Mouse (Mus musculus) olfactory bulb, adult 2 months (tissue): ENCODE measurements around the gene 4930513O06Rik. TPM values are rescaled to one million over a fixed set of nuclear protein-coding genes. Genes with fewer than 3 reads are reported as not detected.

ENCODE experiments used
- H3K27ac ChIP-seq: fragments of 200-500 bp; 2 replicates; pipeline ENCODE4 v1.5.1; 2012; ENCODE audit warnings: low read depth, low read length; ENCODE audit not compliant: insufficient read depth
- H3K4me1 ChIP-seq: fragments of 200-500 bp; 2 replicates; pipeline ENCODE4 v1.6.1; 2012; ENCODE audit warnings: low read length; ENCODE audit not compliant: control insufficient read depth, insufficient read depth
- H3K4me3 ChIP-seq: fragments of 200-500 bp; 2 replicates; pipeline ENCODE4 v1.5.1; 2012; ENCODE audit warnings: mild to moderate bottlenecking, low read depth, low read length, moderate library complexity; ENCODE audit not compliant: insufficient read depth
- CTCF ChIP-seq: fragments of 200-500 bp; IDR thresholded peaks from 2 replicates; pipeline ENCODE4 v1.5.1; 2012; ENCODE audit warnings: low read depth, mild to moderate bottlenecking, low read length, moderate library complexity; ENCODE audit not compliant: insufficient read depth
- POLR2A ChIP-seq: fragments of 200-500 bp; IDR thresholded peaks from 2 replicates; pipeline ENCODE4 v1.6.1; 2012; ENCODE audit warnings: mild to moderate bottlenecking, low read depth, low read length, moderate library complexity; ENCODE audit not compliant: insufficient read depth
- WGBS: fragments of 180-500 bp; shearing (Covaris S2); methylation state at CpG from one replicate; pipeline ENCODE4 v1.1.7; 2018; 5-methylcytosine and 5-hydroxymethylcytosine counted together
- polyA plus RNA-seq: library from polyadenylated mRNA; stranded (reverse); fragments of >200 nt; gene quantifications from 2 replicates; pipeline ENCODE4 v1.2.4, GENCODE M21; 2012; ENCODE audit warnings: low replicate concordance; ENCODE audit not compliant: missing spikeins, insufficient read depth, insufficient read length

4930513O06Rik gene
- polyA plus RNA-seq, 1 experiment: not detected

DNA sequence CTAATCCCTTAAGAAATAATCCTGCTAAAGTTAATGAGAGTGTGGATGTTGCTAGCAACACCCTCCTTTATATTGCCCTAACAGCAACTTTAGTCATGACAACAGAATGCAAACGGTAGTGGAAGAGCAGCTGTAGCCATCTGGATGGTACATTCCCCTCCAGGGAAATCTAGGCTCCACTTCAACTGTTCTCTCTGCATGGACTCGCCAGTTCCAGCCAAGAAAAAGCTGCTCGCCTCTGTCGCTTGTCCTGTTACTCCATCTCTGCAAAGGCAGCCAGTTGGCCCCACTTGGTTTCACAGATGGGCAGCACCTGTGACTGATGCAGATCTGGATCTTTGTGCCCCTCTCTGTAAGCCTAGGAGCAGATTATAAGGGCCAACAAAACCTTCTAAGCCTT lies 48.0 kb downstream of the 4930513O06Rik start:
- no peak overlapping the region for H3K4me3 ChIP-seq
- 61% methylated on average over 4 of the region's 4 CpGs for WGBS
- TF ChIP-seq CTCF (no peak), POLR2A (no peak)
- H3K4me1 ChIP-seq: no peaks in the 10 kb centered on the region
- no peak overlapping the region for H3K27ac ChIP-seq

Other genes starting within 250 kb of the 4930513O06Rik start
- not detected in 2 replicates for gene Nrk, start 171.8 kb upstream of the 4930513O06Rik start, polyA plus RNA-seq
- not detected in 2 replicates for gene Serpina7, start 1.0 kb upstream of the 4930513O06Rik start, polyA plus RNA-seq
- gene 4933428M09Rik, start 93.0 kb downstream of the 4930513O06Rik start, polyA plus RNA-seq: not detected in 2 replicates
- not detected in 2 replicates for gene Mum1l1, start 123.8 kb downstream of the 4930513O06Rik start, polyA plus RNA-seq
- gene Trap1a, start 247.4 kb downstream of the 4930513O06Rik start, polyA plus RNA-seq: not detected in 2 replicates